29 mouse cellular contexts compared by ENCODE assay signal in the genomic region with DNA sequence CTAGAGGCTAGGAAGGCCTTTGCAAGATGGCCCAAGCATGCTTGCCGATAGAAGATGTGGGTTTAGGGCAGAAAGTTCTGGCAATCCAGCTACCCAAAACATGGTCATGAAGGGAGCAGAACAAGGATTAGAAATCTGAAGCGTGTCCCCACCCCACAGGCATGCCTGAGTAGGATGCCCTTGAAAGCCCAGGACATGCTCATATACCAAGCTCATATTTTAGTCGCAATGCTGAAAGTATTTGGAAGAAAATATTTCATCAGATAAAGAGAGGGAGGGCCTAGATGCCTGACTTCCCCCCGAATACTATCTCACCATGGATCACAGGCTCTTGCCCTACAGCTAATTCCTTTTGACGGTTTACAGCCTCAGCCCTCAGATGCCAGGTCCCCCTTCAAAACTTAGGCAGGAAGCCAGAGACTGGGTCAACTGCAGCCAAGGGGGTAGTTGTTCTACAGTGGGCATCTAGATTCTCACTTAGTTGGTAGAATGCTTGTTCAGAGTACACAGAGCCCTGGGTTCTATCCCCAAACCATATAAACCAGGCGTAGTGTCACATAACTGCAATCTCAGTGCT. TPM values are rescaled to one million over a fixed set of nuclear protein-coding genes. Genes with fewer than 3 reads are reported as not detected.
DNase-seq lines count a peak whose midpoint lies in the region; ATAC-seq and TF ChIP-seq lines count a peak whose summit lies in the region.
"Had no signal": no experiment of that assay in that cellular context is flagged by ENCODE, and none has a peak within 500 bp of the region (broad histone marks: within the 10 kb centered on the region; RNA-seq: fewer than 3 reads in every experiment).

No protein-coding gene starts in this region.

- H3K36me3 ChIP-seq in intestine, embryonic 14.5 days (ENCODE audit: control insufficient read depth, insufficient read depth, low read length) = no peaks in the 10 kb centered on the region
- 0 out of 2 replicates have a peak, but pooled peaks cover 4% of the 10 kb centered on the region for H3K36me3 ChIP-seq in intestine, embryonic 15.5 days
- H3K36me3 ChIP-seq in forebrain, embryonic 16.5 days (ENCODE audit: control insufficient read depth, insufficient read depth) = no peaks in the 10 kb centered on the region
- H3K36me3 ChIP-seq in hindbrain, embryonic 13.5 days = no peaks in the 10 kb centered on the region
- H3K36me3 ChIP-seq: forebrain, embryonic 12.5 days; G1E had no signal

- H3K9ac ChIP-seq in intestine, embryonic 14.5 days (ENCODE audit: low read length) = no peak overlapping the region
- H3K9ac ChIP-seq in intestine, embryonic 15.5 days = no peak overlapping the region
- no peak overlapping the region for H3K9ac ChIP-seq in forebrain, embryonic 16.5 days (replicated peaks; ENCODE audit: low read depth, low read length)
- no peak overlapping the region for H3K9ac ChIP-seq in hindbrain, embryonic 13.5 days
- H3K9ac ChIP-seq: forebrain, embryonic 12.5 days; limb, embryonic 13.5 days; liver, embryonic 14.5 days; lung, embryonic 15.5 days had no signal

- no peak for DNase-seq in intestine, embryonic 14.5 days (ENCODE audit: low spot score)
- DNase-seq in left cerebral cortex, postnatal 4 days = peak; percentile 10
- DNase-seq in left cerebral cortex, postnatal 25 days (ENCODE audit: low spot score in 2 of 2) = no peak
- DNase-seq: adrenal gland, adult 2 months; B cell, adult 2 months; cerebellum, adult 11-12 months; embryo, embryonic 11 days; gastrocnemius, postnatal 10 days; heart, adult 11 months; kidney, adult 8-10 months; lung, postnatal 4 days; thymus, adult 2 months had no signal

- H3K27me3 ChIP-seq in intestine, embryonic 14.5 days (replicated peaks; ENCODE audit: control insufficient read depth, insufficient read depth, low read length) = no peaks in the 10 kb centered on the region
- H3K27me3 ChIP-seq in intestine, embryonic 15.5 days (replicated peaks) = no peaks in the 10 kb centered on the region
- H3K27me3 ChIP-seq in forebrain, embryonic 16.5 days (replicated peaks; ENCODE audit: control insufficient read depth, insufficient read depth, low read length) = no peaks in the 10 kb centered on the region
- 0 out of 2 replicates have a peak, but pooled peaks cover 6% of the 10 kb centered on the region for H3K27me3 ChIP-seq in hindbrain, embryonic 13.5 days
- H3K27me3 ChIP-seq: CH12.LX; forebrain, embryonic 12.5 days; limb, embryonic 13.5 days; lung, embryonic 15.5 days had no signal

- no peak for ATAC-seq in intestine, embryonic 14.5 days (replicated peaks; ENCODE audit: low FRiP score, low TSS enrichment, low read depth)
- ATAC-seq in intestine, embryonic 15.5 days = no peak
- no peak for ATAC-seq in forebrain, embryonic 16.5 days
- ATAC-seq in hindbrain, embryonic 13.5 days (ENCODE audit: low FRiP score) = no peak
- ATAC-seq: hindbrain, postnatal 0 days; midbrain, embryonic 16.5 days had no signal

- 0 out of 2 replicates have a peak overlapping the region, but pooled peaks have one; percentile 14 for H3K27ac ChIP-seq in intestine, embryonic 14.5 days (ENCODE audit: low read depth)
- H3K27ac ChIP-seq in intestine, embryonic 15.5 days = no peak overlapping the region
- H3K27ac ChIP-seq in brown adipose tissue, adult 24 weeks (replicated peaks; ENCODE audit: low read depth, low read length) = 0 out of 2 replicates have a peak overlapping the region, but pooled peaks have one; percentile 26
- H3K27ac ChIP-seq in embryonic fibroblast, embryonic 13.5 days (ENCODE audit: insufficient read depth, low read length) = peak overlapping the region; percentile 10; the same call in 1 of the 2 replicates
- no peak overlapping the region for H3K27ac ChIP-seq in forebrain, embryonic 16.5 days (ENCODE audit: low read length)
- H3K27ac ChIP-seq in hindbrain, embryonic 13.5 days = no peak overlapping the region
- H3K27ac ChIP-seq: forebrain, embryonic 12.5 days; hindbrain, postnatal 0 days; liver, embryonic 14.5 days; lung, embryonic 15.5 days; stomach, postnatal 0 days had no signal

- WGBS in intestine, embryonic 14.5 days = 78% methylated on average over 6 of the region's 6 CpGs
- 76% methylated on average over 6 of the region's 6 CpGs for WGBS in intestine, embryonic 15.5 days
- WGBS in forebrain, embryonic 16.5 days = 78% methylated on average over 6 of the region's 6 CpGs
- WGBS in hindbrain, embryonic 13.5 days = 90% methylated on average over 6 of the region's 6 CpGs

- no peak overlapping the region for H3K4me2 ChIP-seq in intestine, embryonic 14.5 days (ENCODE audit: low read length)
- no peak overlapping the region for H3K4me2 ChIP-seq in intestine, embryonic 15.5 days (replicated peaks)
- no peak overlapping the region for H3K4me2 ChIP-seq in forebrain, embryonic 16.5 days (ENCODE audit: low read length)
- H3K4me2 ChIP-seq in hindbrain, embryonic 13.5 days = no peak overlapping the region
- H3K4me2 ChIP-seq: forebrain, embryonic 12.5 days; heart, embryonic 11.5 days; limb, embryonic 13.5 days; lung, embryonic 15.5 days had no signal

- TF ChIP-seq POLR2A in embryonic fibroblast, embryonic 13.5 days (IDR thresholded peaks at IDR 0.05; ENCODE audit: low read depth, low read length) = no peak

- H3K9me3 ChIP-seq in intestine, embryonic 14.5 days (ENCODE audit: control insufficient read depth, low read length) = no peaks in the 10 kb centered on the region
- no peaks in the 10 kb centered on the region for H3K9me3 ChIP-seq in intestine, embryonic 15.5 days
- H3K9me3 ChIP-seq in forebrain, embryonic 16.5 days (ENCODE audit: control insufficient read depth, low read length) = no peaks in the 10 kb centered on the region
- H3K9me3 ChIP-seq in hindbrain, embryonic 13.5 days = no peaks in the 10 kb centered on the region
- H3K9me3 ChIP-seq: forebrain, embryonic 12.5 days; lung, embryonic 15.5 days had no signal

- H3K4me3 ChIP-seq in intestine, embryonic 14.5 days (ENCODE audit: low read depth, low read length) = no peak overlapping the region
- no peak overlapping the region for H3K4me3 ChIP-seq in intestine, embryonic 15.5 days (replicated peaks)
- H3K4me3 ChIP-seq in brown adipose tissue, adult 24 weeks (ENCODE audit: insufficient read depth, low read depth, low read length) = no peak overlapping the region
- no peak overlapping the region for H3K4me3 ChIP-seq in embryonic fibroblast, embryonic 13.5 days (ENCODE audit: insufficient read depth, low read length)
- H3K4me3 ChIP-seq in forebrain, embryonic 16.5 days (replicated peaks; ENCODE audit: low read length) = no peak overlapping the region
- no peak overlapping the region for H3K4me3 ChIP-seq in hindbrain, embryonic 13.5 days
- H3K4me3 ChIP-seq: erythroblast, embryonic 14.5 days; forebrain, embryonic 12.5 days; limb, embryonic 13.5 days; lung, embryonic 15.5 days; myocyte had no signal

- TF ChIP-seq CTCF in embryonic fibroblast, embryonic 13.5 days (IDR thresholded peaks at IDR 0.05; ENCODE audit: borderline replicate concordance, insufficient read depth, low read length) = no peak

- intact Hi-C loops in left cerebral cortex, postnatal 4 days (cut with DNase I) = no loop called here
- intact Hi-C loops in left cerebral cortex, postnatal 25 days (cut with DNase I) = no loop called here

- peaks cover 25% of the 10 kb centered on the region for H3K4me1 ChIP-seq in intestine, embryonic 14.5 days (replicated peaks; ENCODE audit: control insufficient read depth, insufficient read depth, low read length)
- H3K4me1 ChIP-seq in intestine, embryonic 15.5 days (replicated peaks) = peaks cover 19% of the 10 kb centered on the region
- H3K4me1 ChIP-seq in brown adipose tissue, adult 24 weeks (ENCODE audit: control insufficient read depth, insufficient read depth, insufficient read length, low read length) = peaks cover 48% of the 10 kb centered on the region
- peaks cover 3% of the 10 kb centered on the region; the same call in 1 of the 2 replicates for H3K4me1 ChIP-seq in embryonic fibroblast, embryonic 13.5 days (ENCODE audit: control insufficient read depth, insufficient read depth, low read length)
- no peaks in the 10 kb centered on the region; the same call in 1 of the 2 replicates for H3K4me1 ChIP-seq in forebrain, embryonic 16.5 days (replicated peaks; ENCODE audit: control insufficient read depth, insufficient read depth, low read length)
- H3K4me1 ChIP-seq in hindbrain, embryonic 13.5 days (replicated peaks) = peaks cover 6% of the 10 kb centered on the region

RNA-seq across cellular contexts. Expression of gene Tgfbr2, which starts 7.8 kb away (rescaled TPM):
- polyA plus RNA-seq in intestine, embryonic 14.5 days (2014; fragmentation: Nextera tagmentation; extraction: Ambion mirVana) = 37.0 and 39.4 TPM in 2 replicates
- polyA plus RNA-seq in intestine, embryonic 15.5 days (2015; fragmentation: Nextera tagmentation; extraction: Ambion mirVana) = 28.3 and 31.8 TPM in 2 replicates
- 10 to 100 TPM; 11.5 to 12.0 TPM for total RNA-seq in left cerebral cortex, postnatal 4 days (2021)
- total RNA-seq in left cerebral cortex, postnatal 25 days (2021) = 10 to 100 TPM; 13.1 to 13.8 TPM
- 60.5 and 68.8 TPM in 2 replicates for polyA plus RNA-seq in brown adipose tissue, adult 24 weeks (2012; ENCODE audit: insufficient read depth, insufficient read length, missing spikeins)
- polyA plus RNA-seq in embryonic fibroblast, embryonic 13.5 days (2011; ENCODE audit: insufficient read length, low read depth, missing spikeins) = 91.6 and 117 TPM in 2 replicates
- 6.5 and 8.8 TPM in 2 replicates for polyA plus RNA-seq in forebrain, embryonic 16.5 days (2015; fragmentation: Nextera tagmentation; extraction: Ambion mirVana)
- 8.9 and 9.0 TPM in 2 replicates for polyA plus RNA-seq in hindbrain, embryonic 13.5 days (2015; fragmentation: Nextera tagmentation; extraction: Ambion mirVana)
- polyA plus RNA-seq: G1E had no signal

Comparison
In these comparisons a context has a peak if more than half of its experiments do, and no peak if none do; other contexts are left out.
1. H3K27ac ChIP-seq: peak in intestine, embryonic 14.5 days (single experiment), brown adipose tissue, adult 24 weeks (single experiment) and embryonic fibroblast, embryonic 13.5 days (single experiment); none in intestine, embryonic 15.5 days (single experiment), forebrain, embryonic 16.5 days (single experiment) and hindbrain, embryonic 13.5 days (single experiment).